In genomic region chr19:46587823-46588508, GRCm38 (mm10) we compare ENCODE assay signal across 8 mouse cellular contexts. TPM values are rescaled to one million over a fixed set of nuclear protein-coding genes. Genes with fewer than 3 reads are reported as not detected.
A peak's percentile ranks its signal among the peaks of the same experiment; 100 is the strongest.
DNase-seq lines count a peak whose midpoint lies in the region; ATAC-seq and TF ChIP-seq lines count a peak whose summit lies in the region.

No protein-coding gene starts in this region.

- peak; percentile 73 for ATAC-seq in forebrain, embryonic 13.5 days
- ATAC-seq in lung, embryonic 16.5 days (ENCODE audit: low read depth): peak; percentile 75; the same call in 1 of the 2 replicates

- intact Hi-C loops in heart, postnatal 36 days (cut with DNase I): loop anchor here (1.0 to 5.0 kb wide), 3 partner anchors 82 to 279 kb away; no protein-coding TSS in a partner anchor

- peaks cover 47% of the 10 kb centered on the region for H3K36me3 ChIP-seq in E14TG2a.4 (ENCODE audit: insufficient read depth, low read length)
- H3K36me3 ChIP-seq in forebrain, embryonic 13.5 days (ENCODE audit: poor library complexity, severe bottlenecking): peaks cover 50% of the 10 kb centered on the region
- peaks cover 11% of the 10 kb centered on the region for H3K36me3 ChIP-seq in lung, embryonic 16.5 days (ENCODE audit: control insufficient read depth, insufficient read depth, low read length)
- no peaks in the 10 kb centered on the region for H3K36me3 ChIP-seq in thymus, adult 2 months (ENCODE audit: control insufficient read depth, insufficient read depth, low read length)

- 60% methylated on average over 13 of the region's 13 CpGs for WGBS in forebrain, embryonic 13.5 days
- WGBS in lung, embryonic 16.5 days: 52% methylated on average over 13 of the region's 13 CpGs
- 73% methylated on average over 13 of the region's 13 CpGs for WGBS in thymus, adult 2 months

- no peak overlapping the region for H3K27ac ChIP-seq in forebrain, embryonic 13.5 days
- H3K27ac ChIP-seq in lung, embryonic 16.5 days (ENCODE audit: low read length): no peak overlapping the region
- no peak overlapping the region for H3K27ac ChIP-seq in thymus, adult 2 months (ENCODE audit: control insufficient read depth, insufficient read depth, low read length)

- no peak for TF ChIP-seq POLR2A in thymus, adult 2 months (IDR thresholded peaks at IDR 0.05; ENCODE audit: control insufficient read depth, extremely low read depth, insufficient read depth, low read length, poor library complexity)

- TF ChIP-seq CTCF in E14TG2a.4 (conservative IDR thresholded peaks at IDR 0.05; ENCODE audit: low read length): peak; percentile 87
- TF ChIP-seq CTCF in thymus, adult 2 months (IDR thresholded peaks at IDR 0.05; ENCODE audit: borderline replicate concordance, control insufficient read depth, extremely low read depth, insufficient read depth, low read length, poor library complexity): peak; percentile 84; the same call in 1 of the 2 replicates

- H3K9ac ChIP-seq in forebrain, embryonic 13.5 days: no peak overlapping the region
- no peak overlapping the region for H3K9ac ChIP-seq in lung, embryonic 16.5 days (ENCODE audit: low read length)

- peak; percentile 63 for DNase-seq in c-Kit-positive CD71-positive TER-119-negative erythroid progenitor cells, embryonic 14.5 days (ENCODE audit: low read depth)
- peak; percentile 87 to 93 for DNase-seq in heart, postnatal 36 days
- peak; percentile 67 for DNase-seq in layer of hippocampus, adult 9-10 months (ENCODE audit: low spot score)
- peak; percentile 64 for DNase-seq in ovary, postnatal 10 days (ENCODE audit: low spot score)
- peak; percentile 68 for DNase-seq in thymus, adult 2 months

- no peaks in the 10 kb centered on the region for H3K27me3 ChIP-seq in E14TG2a.4 (ENCODE audit: insufficient read depth, low read length)
- H3K27me3 ChIP-seq in forebrain, embryonic 13.5 days: no peaks in the 10 kb centered on the region
- no peaks in the 10 kb centered on the region for H3K27me3 ChIP-seq in lung, embryonic 16.5 days (ENCODE audit: control insufficient read depth, insufficient read depth, low read depth, low read length)
- H3K27me3 ChIP-seq in thymus, adult 2 months (ENCODE audit: control insufficient read depth, insufficient read depth, low read length): no peaks in the 10 kb centered on the region

- no peak overlapping the region for H3K4me2 ChIP-seq in forebrain, embryonic 13.5 days
- H3K4me2 ChIP-seq in lung, embryonic 16.5 days (ENCODE audit: low read depth, low read length): no peak overlapping the region

- 0 out of 2 replicates have a peak, but pooled peaks cover 5% of the 10 kb centered on the region for H3K9me3 ChIP-seq in E14TG2a.4 (ENCODE audit: low read length)
- no peaks in the 10 kb centered on the region for H3K9me3 ChIP-seq in forebrain, embryonic 13.5 days (replicated peaks)
- no peaks in the 10 kb centered on the region for H3K9me3 ChIP-seq in lung, embryonic 16.5 days (ENCODE audit: control insufficient read depth, low read length)

- no peak overlapping the region for H3K4me3 ChIP-seq in E14TG2a.4 (replicated peaks; ENCODE audit: low read length)
- H3K4me3 ChIP-seq in forebrain, embryonic 13.5 days: no peak overlapping the region
- no peak overlapping the region for H3K4me3 ChIP-seq in lung, embryonic 16.5 days (ENCODE audit: low read length)
- no peak overlapping the region for H3K4me3 ChIP-seq in thymus, adult 2 months (ENCODE audit: control insufficient read depth, insufficient read depth, low read length)

- H3K4me1 ChIP-seq in E14TG2a.4 (replicated peaks; ENCODE audit: low read depth, low read length): peaks cover 4% of the 10 kb centered on the region; the same call in 1 of the 2 replicates
- H3K4me1 ChIP-seq in forebrain, embryonic 13.5 days: no peaks in the 10 kb centered on the region
- no peaks in the 10 kb centered on the region for H3K4me1 ChIP-seq in lung, embryonic 16.5 days (replicated peaks; ENCODE audit: control insufficient read depth, insufficient read depth, low read length)
- H3K4me1 ChIP-seq in thymus, adult 2 months (replicated peaks; ENCODE audit: control insufficient read depth, insufficient read depth, low read length): no peaks in the 10 kb centered on the region

RNA-seq across cellular contexts. Expression of gene Wbp1l, which starts 10.9 kb away (rescaled TPM):
- 33.1 and 36.5 TPM in 2 replicates for polyA plus RNA-seq in forebrain, embryonic 13.5 days (2015; fragmentation: Nextera tagmentation; extraction: Ambion mirVana)
- total RNA-seq in heart, postnatal 36 days (2021): 10 to 100 TPM; 51.2 to 59.1 TPM
- 43.9 and 44.0 TPM in 2 replicates for polyA plus RNA-seq in lung, embryonic 16.5 days (2015; fragmentation: Nextera tagmentation; extraction: Ambion mirVana)
- 77.0 and 87.8 TPM in 2 replicates for polyA plus RNA-seq in thymus, adult 2 months (2012; rRNA removed)

RNA-seq across cellular contexts. Expression of gene Sfxn2, which starts 14.8 kb away (rescaled TPM):
- 12.4 and 13.2 TPM in 2 replicates for polyA plus RNA-seq in forebrain, embryonic 13.5 days (2015; fragmentation: Nextera tagmentation; extraction: Ambion mirVana)
- 1 to 10 TPM; 3.1 to 3.5 TPM for total RNA-seq in heart, postnatal 36 days (2021)
- polyA plus RNA-seq in lung, embryonic 16.5 days (2015; fragmentation: Nextera tagmentation; extraction: Ambion mirVana): 24.6 and 28.4 TPM in 2 replicates
- 5.6 and 6.5 TPM in 2 replicates for polyA plus RNA-seq in thymus, adult 2 months (2012; rRNA removed)

RNA-seq across cellular contexts. Expression of gene Arl3, which starts 15.0 kb away (rescaled TPM):
- 233 and 245 TPM in 2 replicates for polyA plus RNA-seq in forebrain, embryonic 13.5 days (2015; fragmentation: Nextera tagmentation; extraction: Ambion mirVana)
- total RNA-seq in heart, postnatal 36 days (2021): 10 to 100 TPM; 38.5 to 40.4 TPM
- polyA plus RNA-seq in lung, embryonic 16.5 days (2015; fragmentation: Nextera tagmentation; extraction: Ambion mirVana): 113 and 118 TPM in 2 replicates
- polyA plus RNA-seq in thymus, adult 2 months (2012; rRNA removed): 17.0 and 21.6 TPM in 2 replicates
